Mouse (Mus musculus) T-helper 2 cell (primary cell): ENCODE data around the gene Opa1.

Source experiments
- in situ Hi-C: fragments of 300-600 bp; cut with MboI, MseI; formaldehyde crosslinking; loops from one replicate; pipeline ENCODE4 v1.15.1; 2025; ENCODE audit warnings: high pct_unique_total_duplicates

The Opa1 gene

DNA sequence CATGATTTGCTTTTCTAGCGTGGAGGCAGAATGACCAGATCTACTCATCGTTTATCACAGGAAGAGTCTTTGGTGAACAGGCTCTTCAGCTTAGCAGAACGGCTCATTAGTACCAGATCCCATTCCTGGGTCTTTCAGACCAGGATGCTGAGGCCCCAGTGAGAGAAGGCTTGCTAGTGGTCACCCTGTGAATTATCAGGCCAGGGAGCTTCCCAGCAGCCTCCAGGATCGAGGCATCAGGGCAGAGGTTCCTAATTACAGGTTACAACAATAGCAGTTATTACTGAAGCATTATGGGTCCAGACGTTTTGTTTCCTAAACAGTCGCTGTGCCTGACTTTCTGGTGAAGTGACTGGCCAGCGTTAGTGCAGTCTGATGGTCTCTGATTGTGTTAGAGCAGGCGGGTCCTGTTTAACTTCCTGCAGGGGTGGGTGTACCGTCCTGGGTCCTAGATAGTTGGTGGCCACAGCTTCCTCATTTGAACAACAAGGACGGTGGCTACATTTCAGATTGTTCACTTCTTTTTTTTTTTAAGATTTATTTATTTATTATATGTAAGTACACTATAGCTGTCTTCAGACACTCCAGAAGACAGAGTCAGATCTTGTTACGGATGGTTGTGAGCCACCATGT, 110.2 kb downstream of the Opa1 start:
- in situ Hi-C loops: no loop called here

DNA sequence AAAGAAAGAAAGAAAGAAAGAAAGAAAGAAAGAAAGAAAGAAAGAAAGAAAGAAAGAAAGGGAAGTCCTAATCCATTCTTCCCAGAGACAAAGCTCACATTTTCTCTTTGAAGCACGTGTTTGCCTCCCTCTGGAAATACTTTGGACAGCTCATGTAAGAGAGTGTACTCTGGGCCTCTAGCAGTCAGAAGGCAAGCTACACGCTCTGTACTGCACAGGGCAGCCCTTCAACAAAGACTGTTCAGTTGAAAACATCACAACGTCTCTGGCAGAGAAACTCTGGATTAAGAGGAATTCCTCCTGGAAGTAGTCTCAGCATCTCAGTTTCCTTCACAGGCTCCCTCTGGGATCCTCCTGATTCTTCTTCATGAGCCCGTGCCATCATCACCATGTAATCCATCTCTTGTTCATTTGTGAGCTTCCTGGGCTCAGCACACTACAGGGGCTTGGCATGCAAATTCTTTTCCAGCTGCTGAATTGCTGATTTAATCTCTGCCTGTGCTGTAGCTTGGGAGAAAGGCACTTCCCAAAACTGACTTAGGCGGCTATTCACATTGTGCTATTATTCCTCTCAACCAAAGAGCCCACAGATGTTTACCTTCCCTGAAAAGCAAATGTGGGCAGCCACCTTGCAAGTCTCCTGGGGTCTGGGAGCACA, 114.0 kb downstream of the Opa1 start:
- in situ Hi-C loops: no loop called here

GRCm38 (mm10) chr16:29693791-29694419, 114.8 kb downstream of the Opa1 start:
- in situ Hi-C loops: no loop called here

GRCm38 (mm10) chr16:29694420-29694959, 115.4 kb downstream of the Opa1 start:
- in situ Hi-C loops: no loop called here
